Mouse (Mus musculus) heart, embryonic 14.5 days (tissue): ENCODE measurements at regions not wholly inside any gene's neighbourhood (a gene's known extent, or its start where the extent isn't known, plus 50 kb on each side); places are given as distances from the start of the nearest gene placed in this dataset.

Source experiments
- ATAC-seq: fragments of 200-750 bp; cut with Nextera tagmentation; 2 replicates; pipeline ENCODE4 v1.8.0; 2017; ENCODE audit warnings: low read depth, moderate TSS enrichment; ENCODE audit not compliant: insufficient number of reproducible peaks, insufficient read depth, low FRiP score
- H3K27ac ChIP-seq, 2 experiments: fragments of 200-500 bp in 1 of 2; fragments of 300-500 bp in 1 of 2; sonication (generic) in 1 of 2; replicated peaks in 1 of 2; 2 replicates each; pipeline ENCODE4 v1.5.1; 2012 to 2014; ENCODE audit warnings: low read depth in 2 of 2, low read length in 2 of 2, control low read depth in 1 of 2, mild to moderate bottlenecking in 1 of 2, mixed read lengths in 1 of 2; ENCODE audit not compliant: control insufficient read depth in 1 of 2, insufficient read depth in 1 of 2
- H3K27me3 ChIP-seq: fragments of 300-500 bp; sonication (generic); 2 replicates; pipeline ENCODE4 v1.6.1; 2014; ENCODE audit warnings: mild to moderate bottlenecking, low read length, control low read depth; ENCODE audit not compliant: control insufficient read depth, insufficient read depth
- H3K36me3 ChIP-seq: fragments of 300-500 bp; sonication (generic); 2 replicates; pipeline ENCODE4 v1.6.1; 2014; ENCODE audit warnings: mild to moderate bottlenecking, control low read depth, low read length, mixed read lengths; ENCODE audit not compliant: control insufficient read depth, insufficient read depth
- H3K4me1 ChIP-seq, 2 experiments: fragments of 200-500 bp in 1 of 2; fragments of 300-500 bp in 1 of 2; sonication (generic) in 1 of 2; 2 replicates each; pipeline ENCODE4 v1.6.1; 2012 to 2014; ENCODE audit warnings: low read length in 2 of 2, control low read depth in 1 of 2, mixed read lengths in 1 of 2; ENCODE audit not compliant: control insufficient read depth in 2 of 2, insufficient read depth in 2 of 2
- H3K4me2 ChIP-seq: fragments of 300-500 bp; sonication (generic); 2 replicates; pipeline ENCODE4 v1.6.1; 2014; ENCODE audit warnings: mild to moderate bottlenecking, low read length
- H3K4me3 ChIP-seq, 2 experiments: fragments of 200-500 bp in 1 of 2; fragments of 300-500 bp in 1 of 2; sonication (generic) in 1 of 2; 2 replicates each; pipeline ENCODE4 v1.5.1; 2012 to 2014; ENCODE audit warnings: low read length in 2 of 2, mild to moderate bottlenecking in 2 of 2, control low read depth in 1 of 2, low read depth in 1 of 2, moderate library complexity in 1 of 2; ENCODE audit not compliant: control insufficient read depth in 1 of 2, insufficient read depth in 1 of 2
- H3K9ac ChIP-seq: fragments of 300-500 bp; sonication (generic); 2 replicates; pipeline ENCODE4 v1.6.1; 2014; ENCODE audit warnings: mild to moderate bottlenecking, low read length
- H3K9me3 ChIP-seq: fragments of 300-500 bp; sonication (generic); 2 replicates; pipeline ENCODE4 v1.6.1; 2016; ENCODE audit warnings: low read length, control low read depth; ENCODE audit not compliant: control insufficient read depth
- WGBS: fragments of 180-500 bp; shearing (Covaris S2); extraction: QIAGEN DNeasy Blood & Tissue Kit; methylation state at CpG from one replicate; pipeline ENCODE4 v1.1.7; 2014; 5-methylcytosine and 5-hydroxymethylcytosine counted together

DNA sequence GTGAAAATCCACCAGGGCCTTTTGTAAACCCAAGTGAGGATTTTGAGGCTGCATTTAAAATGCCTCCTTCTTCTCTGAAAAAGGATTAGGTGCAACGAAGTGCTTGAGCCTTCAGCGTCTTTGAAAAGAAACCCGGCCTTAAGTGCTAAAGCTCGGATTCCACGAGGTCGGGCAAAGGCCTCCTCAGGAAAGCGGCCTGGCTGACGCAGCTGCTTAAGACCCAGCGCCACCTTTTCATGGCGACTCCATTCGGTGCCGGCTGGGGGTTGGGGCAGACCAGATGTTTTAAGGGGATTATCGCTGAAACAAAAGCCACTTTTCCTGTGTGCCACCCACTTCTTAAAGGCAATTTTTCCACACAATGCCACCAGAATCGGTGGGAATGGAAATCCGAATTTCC lies 61.6 kb upstream of the 4932438H23Rik start:
- Histone ChIP-seq H3K9ac (no peak overlapping the region), H3K27ac (no peak overlapping the region), H3K27me3 (no peaks in the 10 kb centered on the region), H3K36me3 (no peaks in the 10 kb centered on the region), H3K4me2 (no peak overlapping the region), H3K4me1 (no peaks in the 10 kb centered on the region), H3K4me3 (no peak overlapping the region), H3K9me3 (0 out of 2 replicates have a peak, but pooled peaks cover 8% of the 10 kb centered on the region)
- WGBS: 42% methylated on average over 15 of the region's 15 CpGs
- ATAC-seq: no peak

DNA sequence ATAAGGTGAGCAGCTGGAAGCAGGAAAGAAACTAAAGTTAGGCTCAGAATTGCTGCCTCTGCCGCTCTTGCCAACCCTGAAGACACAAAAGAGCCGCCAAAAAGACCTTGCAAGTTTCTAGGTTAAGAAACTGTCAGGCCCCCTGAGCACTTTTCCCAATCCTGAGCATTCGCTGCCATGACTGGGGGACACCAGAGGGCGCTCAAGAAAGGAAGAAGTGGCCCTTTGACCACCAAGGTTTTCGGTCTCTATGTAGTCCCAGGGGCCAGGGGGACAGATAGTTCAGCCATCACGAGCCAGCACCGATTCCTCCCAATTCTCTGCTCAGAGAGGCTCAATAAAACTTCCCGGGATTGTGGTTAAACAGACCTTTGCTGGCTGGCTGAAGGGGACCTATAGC lies 64.6 kb upstream of the Olig2 start:
- Histone ChIP-seq H3K27ac (no peak overlapping the region), H3K4me2 (no peak overlapping the region), H3K9me3 (0 out of 2 replicates have a peak, but pooled peaks cover 4% of the 10 kb centered on the region), H3K4me3 (no peak overlapping the region), H3K9ac (no peak overlapping the region), H3K27me3 (no peaks in the 10 kb centered on the region), H3K36me3 (no peaks in the 10 kb centered on the region), H3K4me1 (no peaks in the 10 kb centered on the region)
- 19% methylated on average over 8 of the region's 8 CpGs for WGBS
- ATAC-seq: no peak

DNA sequence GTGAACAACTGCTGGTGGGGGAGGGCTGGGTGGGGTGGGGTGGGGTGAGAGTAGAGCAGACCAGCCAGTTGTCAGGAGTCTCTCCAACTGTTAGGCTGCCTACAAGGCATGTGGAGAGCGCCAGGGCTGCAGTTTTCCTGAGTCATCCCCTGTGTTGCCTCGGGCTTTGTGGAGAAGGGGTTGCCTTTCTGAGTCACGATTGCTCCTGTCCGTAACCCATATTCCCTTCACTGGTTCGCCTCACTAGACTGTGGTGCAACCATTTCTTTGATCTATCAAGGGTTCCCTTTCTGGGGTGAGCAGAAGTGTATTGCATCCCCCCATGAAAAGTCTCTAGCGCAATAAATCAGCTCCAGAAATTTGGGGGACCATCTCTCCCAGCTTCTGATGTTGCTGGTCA lies 63.6 kb upstream of the Olig2 start:
- H3K4me1 ChIP-seq: no peaks in the 10 kb centered on the region
- 0 out of 2 replicates have a peak, but pooled peaks cover 4% of the 10 kb centered on the region for H3K9me3 ChIP-seq
- WGBS: 69% methylated on average over 6 of the region's 6 CpGs
- H3K4me3 ChIP-seq: no peak overlapping the region
- no peak overlapping the region for H3K27ac ChIP-seq
- no peak overlapping the region for H3K4me2 ChIP-seq
- H3K9ac ChIP-seq: no peak overlapping the region
- no peaks in the 10 kb centered on the region for H3K36me3 ChIP-seq
- no peaks in the 10 kb centered on the region for H3K27me3 ChIP-seq
- no peak for ATAC-seq

DNA sequence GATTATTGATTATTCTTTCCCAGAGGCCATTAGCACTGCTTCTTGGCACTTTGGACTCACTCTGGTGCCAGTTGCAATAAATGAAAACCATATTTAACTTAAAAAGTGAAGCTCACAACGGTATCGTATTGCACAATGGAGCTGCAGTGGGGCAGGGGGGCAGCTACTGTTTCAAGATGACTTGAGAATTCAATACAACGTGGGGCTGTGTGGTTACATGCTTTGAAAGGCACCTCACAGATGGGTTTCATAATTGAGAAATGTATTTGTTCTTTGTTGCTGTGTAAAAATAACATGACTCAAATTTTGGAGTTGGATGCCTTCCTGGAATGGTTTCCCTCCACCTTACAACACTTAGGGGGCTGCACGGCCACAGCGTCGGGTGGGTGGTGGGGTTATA lies 62.9 kb upstream of the Olig2 start:
- Histone ChIP-seq H3K9me3 (0 out of 2 replicates have a peak, but pooled peaks cover 4% of the 10 kb centered on the region), H3K27ac (no peak overlapping the region), H3K4me3 (no peak overlapping the region), H3K36me3 (no peaks in the 10 kb centered on the region), H3K4me2 (no peak overlapping the region), H3K4me1 (no peaks in the 10 kb centered on the region), H3K9ac (no peak overlapping the region), H3K27me3 (no peaks in the 10 kb centered on the region; the same call in 1 of the 2 replicates)
- 85% methylated on average over 6 of the region's 6 CpGs for WGBS
- no peak for ATAC-seq

DNA sequence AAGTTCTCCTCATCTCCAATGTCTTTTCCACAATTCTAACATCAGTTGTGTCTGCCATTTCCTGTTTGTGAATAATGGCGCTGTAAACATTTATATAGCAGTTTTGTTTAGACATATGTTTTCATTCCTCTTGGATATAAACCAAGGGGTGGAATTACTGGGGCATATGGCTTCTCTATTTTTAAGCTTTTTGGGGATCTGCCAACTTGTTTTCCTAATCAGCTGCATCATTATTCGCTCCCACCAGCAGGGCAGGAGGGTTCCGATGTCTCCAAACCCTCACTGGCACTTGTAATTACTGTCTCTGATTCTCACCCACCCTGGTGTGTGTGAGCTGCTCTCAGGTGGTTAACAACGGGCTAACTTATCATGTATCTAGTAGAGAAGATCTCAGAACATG lies 59.4 kb upstream of the Olig2 start:
- peaks cover 5 to 10% of the 10 kb centered on the region in 2 experiments; a peak in 3 of 4 replicates for H3K4me1 ChIP-seq
- no peak overlapping the region for H3K4me2 ChIP-seq
- H3K9ac ChIP-seq: no peak overlapping the region
- no peak overlapping the region for H3K4me3 ChIP-seq
- H3K27ac ChIP-seq: no peak overlapping the region
- WGBS: 73% methylated on average over 4 of the region's 4 CpGs
- no peaks in the 10 kb centered on the region for H3K9me3 ChIP-seq
- no peaks in the 10 kb centered on the region for H3K36me3 ChIP-seq
- peaks cover 3% of the 10 kb centered on the region; the same call in 1 of the 2 replicates for H3K27me3 ChIP-seq
- no peak for ATAC-seq

DNA sequence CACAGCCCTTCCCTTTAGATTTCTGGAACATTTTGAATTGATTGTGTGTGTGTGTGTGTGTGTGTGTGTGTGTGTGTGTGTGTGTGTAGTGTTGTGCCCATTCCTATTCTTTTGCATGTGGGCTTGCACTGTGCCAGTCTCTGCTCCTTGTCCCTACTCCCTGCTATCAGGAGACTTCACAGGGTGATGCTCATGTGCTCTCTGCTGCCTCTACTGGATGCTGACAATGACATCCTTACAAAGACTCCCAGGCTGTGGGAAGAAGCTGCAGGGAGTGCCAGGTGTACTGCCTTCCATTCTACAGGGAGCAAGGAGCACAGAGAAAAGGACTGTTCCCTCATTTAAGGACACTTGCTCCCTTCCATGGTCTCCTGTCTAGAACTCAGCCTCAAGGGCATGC lies 58.4 kb upstream of the Olig2 start:
- Histone ChIP-seq H3K4me2 (no peak overlapping the region), H3K36me3 (no peaks in the 10 kb centered on the region), H3K4me1 (peaks cover 5 to 10% of the 10 kb centered on the region in 2 experiments; a peak in 3 of 4 replicates), H3K9ac (no peak overlapping the region), H3K27me3 (peaks cover 3% of the 10 kb centered on the region; the same call in 1 of the 2 replicates), H3K4me3 (no peak overlapping the region), H3K9me3 (no peaks in the 10 kb centered on the region), H3K27ac (no peak overlapping the region)
- ATAC-seq: no peak

DNA sequence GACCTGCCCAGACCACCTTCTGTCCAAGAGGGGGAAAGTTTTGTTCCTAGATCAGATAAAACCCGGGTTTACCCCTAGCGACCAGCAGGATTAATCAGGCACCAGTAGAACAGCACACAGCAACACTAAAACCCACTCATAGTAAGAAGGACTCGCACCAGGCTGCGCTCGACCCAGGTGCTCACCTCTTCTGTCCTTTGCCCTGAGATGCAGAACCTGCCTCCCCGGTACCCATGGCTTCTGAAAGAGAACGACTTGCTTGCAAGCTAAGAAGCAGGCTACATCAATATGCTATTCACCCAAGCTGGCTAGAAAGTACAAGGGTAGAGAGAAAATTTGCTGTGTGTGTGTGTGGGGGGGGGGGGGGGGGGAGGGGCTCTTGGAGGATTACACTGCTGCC lies 56.9 kb upstream of the Olig2 start:
- Histone ChIP-seq H3K4me3 (no peak overlapping the region), H3K9me3 (no peaks in the 10 kb centered on the region), H3K4me2 (no peak overlapping the region), H3K4me1 (peaks cover 5 to 10% of the 10 kb centered on the region in 2 experiments; a peak in 3 of 4 replicates), H3K9ac (no peak overlapping the region), H3K27me3 (peaks cover 3% of the 10 kb centered on the region; the same call in 1 of the 2 replicates), H3K36me3 (no peaks in the 10 kb centered on the region), H3K27ac (no peak overlapping the region)
- ATAC-seq: no peak
- 50% methylated on average over 7 of the region's 7 CpGs for WGBS

DNA sequence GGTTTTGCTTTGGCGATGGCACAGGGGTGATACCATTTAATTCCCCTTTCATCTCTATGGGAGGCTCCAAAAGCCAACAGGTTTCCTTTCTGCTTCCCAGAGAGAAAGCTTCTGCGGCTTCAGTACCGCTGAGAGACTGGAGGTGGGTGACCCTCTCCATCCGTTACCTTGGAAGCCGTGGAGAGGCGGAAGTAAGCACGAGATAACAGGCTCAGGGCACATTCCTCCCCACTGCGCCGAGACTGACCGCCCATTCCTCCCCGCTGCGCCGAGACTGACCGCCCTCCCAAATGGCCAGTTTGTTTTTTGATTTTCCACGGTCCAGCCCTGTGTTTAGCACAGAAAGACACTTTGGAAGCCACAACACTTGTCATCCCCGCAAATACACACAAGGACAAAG lies 55.4 kb upstream of the Olig2 start:
- Histone ChIP-seq H3K4me1 (peaks cover 5 to 10% of the 10 kb centered on the region in 2 experiments; a peak in 3 of 4 replicates), H3K4me3 (peak overlapping the region; percentile 31 to 34), H3K4me2 (peak overlapping the region; percentile 68), H3K27me3 (peaks cover 3% of the 10 kb centered on the region; the same call in 1 of the 2 replicates), H3K9me3 (no peaks in the 10 kb centered on the region), H3K36me3 (no peaks in the 10 kb centered on the region), H3K27ac (no peak overlapping the region), H3K9ac (peak overlapping the region; percentile 42)
- no peak for ATAC-seq
- WGBS: 1% methylated on average over 16 of the region's 16 CpGs
